Mouse (Mus musculus): Measurements from ENCODE around the gene Dnah10.

DNA sequence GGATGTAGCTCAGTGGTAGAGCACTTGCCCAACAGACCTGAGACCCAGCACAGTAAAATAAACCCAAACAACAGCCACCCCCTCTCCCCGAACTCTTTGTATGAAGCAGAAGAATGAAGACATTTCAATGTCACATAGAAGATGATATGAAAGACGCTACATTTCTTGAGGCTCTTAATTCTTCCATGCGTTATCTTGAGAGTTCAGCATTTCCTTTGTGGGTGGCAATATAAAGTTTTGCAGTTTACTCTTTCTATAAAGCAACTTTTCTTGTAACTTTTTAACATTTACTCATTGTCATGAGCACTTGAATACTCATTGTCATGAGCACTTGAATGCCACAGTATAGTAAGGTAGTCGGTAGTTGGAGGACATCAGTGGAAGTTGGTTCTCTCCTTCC, 129.3 kb downstream of the Dnah10 start:
- no peak for TF ChIP-seq CTCF (IDR thresholded peaks at IDR 0.05; ENCODE audit: borderline replicate concordance, control insufficient read depth, extremely low read depth, insufficient read depth, low read length, poor library complexity)
- no peak for TF ChIP-seq POLR2A (IDR thresholded peaks at IDR 0.05; ENCODE audit: control insufficient read depth, extremely low read depth, insufficient read depth, low read length, poor library complexity)

Data from thymus, adult 2 months (tissue).